Mouse (Mus musculus) left cerebral cortex, adult 8-10 months (tissue): ENCODE results near the gene Slc17a2. TPM values are rescaled to one million over a fixed set of nuclear protein-coding genes. Genes with fewer than 3 reads are reported as not detected.
A peak's percentile ranks its signal among the peaks of the same experiment; 100 is the strongest.
"Not testable (repeated sequence)": the region's sequence is repeated elsewhere in the genome, so short reads cannot be mapped to it uniquely, and the experiment has no call there.

ENCODE experiments used
- DNase-seq, 2 experiments: peaks; one replicate each; pipeline ENCODE4 v3.0.0; 2022; ENCODE audit warnings: low spot score in 2 of 2
- total RNA-seq, 4 experiments: library from RNA; stranded (reverse); gene quantifications; 2 replicates each; pipeline ENCODE4 v1.2.4; 2022

Gene Slc17a2
- total RNA-seq, result not detected

- DNase-seq, result no peak
Measured at GRCm38 (mm10) chr13:23806422-23807052, at the start of gene Slc17a2. TSS of gene Slc17a2 (plus strand) at chr13:23806993.

GRCm38 (mm10) chr13:23757211-23757773, 49.5 kb upstream of the Slc17a2 start:
- DNase-seq, result no peak

- no peak for DNase-seq
Measured at GRCm38 (mm10) chr13:23757921-23758320, 48.9 kb upstream of the Slc17a2 start.

- no peak for DNase-seq
Measured at GRCm38 (mm10) chr13:23759251-23759771, 47.5 kb upstream of the Slc17a2 start.

GRCm38 (mm10) chr13:23759916-23760239, 46.9 kb upstream of the Slc17a2 start:
- DNase-seq, result no peak

- DNase-seq, result peak in 1 of 2 experiments; percentile 50
Measured at GRCm38 (mm10) chr13:23760240-23760971, 46.4 kb upstream of the Slc17a2 start.

GRCm38 (mm10) chr13:23760972-23761864, 45.6 kb upstream of the Slc17a2 start, which contains the start of gene Hist1h4a:
TSS of gene Hist1h4a (minus strand) at chr13:23761230.
- DNase-seq, result peak; percentile 96 to 98

- DNase-seq, result peak; percentile 45 to 53
Measured at GRCm38 (mm10) chr13:23761871-23762821, 44.6 kb upstream of the Slc17a2 start, which contains the start of gene Hist1h3a. TSS of gene Hist1h3a (minus strand) at chr13:23762386.

GRCm38 (mm10) chr13:23763242-23763585, 43.6 kb upstream of the Slc17a2 start:
- DNase-seq, result no peak

GRCm38 (mm10) chr13:23763586-23764323, 43.0 kb upstream of the Slc17a2 start, which contains the start of gene Hist1h1a:
TSS of gene Hist1h1a (plus strand) at chr13:23763666.
- DNase-seq, result peak; percentile 67 to 79

GRCm38 (mm10) chr13:23764324-23765171, 42.2 kb upstream of the Slc17a2 start:
- no peak for DNase-seq

- DNase-seq, result no peak
Measured at GRCm38 (mm10) chr13:23765172-23765513, 41.6 kb upstream of the Slc17a2 start.

- no peak for DNase-seq
Measured at GRCm38 (mm10) chr13:23766772-23767171, 40.0 kb upstream of the Slc17a2 start.

- DNase-seq, result no peak
Measured at GRCm38 (mm10) chr13:23768834-23769397, 37.9 kb upstream of the Slc17a2 start.

GRCm38 (mm10) chr13:23769613-23770012, 37.2 kb upstream of the Slc17a2 start, which contains the start of gene Trim38:
TSS of gene Trim38 (plus strand) at chr13:23769913.
- not testable (repeated sequence) for DNase-seq

- DNase-seq, result no peak
Measured at GRCm38 (mm10) chr13:23772561-23773313, 34.1 kb upstream of the Slc17a2 start.

GRCm38 (mm10) chr13:23778339-23778738, 28.5 kb upstream of the Slc17a2 start:
- no peak for DNase-seq
